Mouse (Mus musculus): ENCODE data around the gene Lcn12.
A peak's percentile ranks its signal among the peaks of the same experiment; 100 is the strongest.

The Lcn12 gene

GRCm38 (mm10) chr2:25496462-25496861 lies 2.8 kb upstream of the Lcn12 start:
- peak; percentile 32 to 43 for DNase-seq

- no peak for DNase-seq
Measured at GRCm38 (mm10) chr2:25492988-25493387, 723 bp downstream of the Lcn12 start.

GRCm38 (mm10) chr2:25488671-25489068 lies 5.0 kb downstream of the Lcn12 start:
- DNase-seq, result no peak

GRCm38 (mm10) chr2:25487965-25488670 lies 5.6 kb downstream of the Lcn12 start:
- DNase-seq, result no peak

- DNase-seq, result peak; percentile 68 to 72
Measured at GRCm38 (mm10) chr2:25484901-25485647, 8.6 kb downstream of the Lcn12 start.

GRCm38 (mm10) chr2:25482969-25483368 lies 10.7 kb downstream of the Lcn12 start:
- DNase-seq, result peak in 1 of 2 experiments; percentile 56

- DNase-seq, result no peak
Measured at GRCm38 (mm10) chr2:25480541-25480940, 13.2 kb downstream of the Lcn12 start.

GRCm38 (mm10) chr2:25479551-25480311 lies 14.0 kb downstream of the Lcn12 start:
- DNase-seq, result no peak

- DNase-seq, result peak in 1 of 2 experiments; percentile 67
Measured at GRCm38 (mm10) chr2:25477967-25478675, 15.6 kb downstream of the Lcn12 start.

GRCm38 (mm10) chr2:25477541-25477940 lies 16.2 kb downstream of the Lcn12 start:
- DNase-seq, result no peak

- no peak for DNase-seq
Measured at GRCm38 (mm10) chr2:25472550-25472949, 21.2 kb downstream of the Lcn12 start.

GRCm38 (mm10) chr2:25469969-25470368 lies 23.7 kb downstream of the Lcn12 start, which contains the start of gene Ptgds:
Gene Ptgds (minus strand): TSS chr2:25470046.
- DNase-seq, result no peak

- peak in 1 of 2 experiments; percentile 56 for DNase-seq
Measured at GRCm38 (mm10) chr2:25468962-25469915, 24.5 kb downstream of the Lcn12 start.

GRCm38 (mm10) chr2:25467606-25468303 lies 26.0 kb downstream of the Lcn12 start:
- no peak for DNase-seq

GRCm38 (mm10) chr2:25465816-25466635 lies 27.7 kb downstream of the Lcn12 start:
- DNase-seq, result no peak

- no peak for DNase-seq
Measured at GRCm38 (mm10) chr2:25465256-25465655, 28.5 kb downstream of the Lcn12 start.

- no peak for DNase-seq
Measured at GRCm38 (mm10) chr2:25463630-25464029, 30.1 kb downstream of the Lcn12 start.

- no peak for DNase-seq
Measured at GRCm38 (mm10) chr2:25461407-25461806, 32.3 kb downstream of the Lcn12 start.

- DNase-seq, result peak; percentile 96 to 97
Measured at GRCm38 (mm10) chr2:25460551-25461309, 33.0 kb downstream of the Lcn12 start, which contains the start of gene Paxx. Gene Paxx (minus strand): TSS chr2:25461094.
